9 mouse cellular contexts compared by ENCODE assay signal in genomic region chr7:100918176-100918575, GRCm38 (mm10). TPM values are rescaled to one million over a fixed set of nuclear protein-coding genes. Genes with fewer than 3 reads are reported as not detected.
DNase-seq lines count a peak whose midpoint lies in the region; ATAC-seq and TF ChIP-seq lines count a peak whose summit lies in the region.
"Had no signal": no experiment of that assay in that cellular context is flagged by ENCODE, and none has a peak within 500 bp of the region (broad histone marks: within the 10 kb centered on the region; RNA-seq: fewer than 3 reads in every experiment).

No protein-coding gene starts in this region.

- ATAC-seq in neural tube, embryonic 12.5 days (ENCODE audit: low FRiP score, low read depth), result no peak
- no peak for ATAC-seq in neural tube, embryonic 15.5 days (ENCODE audit: low FRiP score)
- no peak for ATAC-seq in neural tube, embryonic 13.5 days (ENCODE audit: low read depth)
- no peak for ATAC-seq in forebrain, embryonic 14.5 days

- H3K27me3 ChIP-seq in neural tube, embryonic 12.5 days (replicated peaks), result no peaks in the 10 kb centered on the region
- H3K27me3 ChIP-seq in neural tube, embryonic 15.5 days (replicated peaks), result no peaks in the 10 kb centered on the region
- H3K27me3 ChIP-seq in neural tube, embryonic 13.5 days, result no peaks in the 10 kb centered on the region
- no peaks in the 10 kb centered on the region for H3K27me3 ChIP-seq in forebrain, embryonic 14.5 days (replicated peaks; ENCODE audit: control insufficient read depth, insufficient read depth, low read length)

- H3K4me2 ChIP-seq in neural tube, embryonic 12.5 days (replicated peaks), result no peak overlapping the region
- H3K4me2 ChIP-seq in neural tube, embryonic 15.5 days, result no peak overlapping the region
- H3K4me2 ChIP-seq in neural tube, embryonic 13.5 days, result no peak overlapping the region
- H3K4me2 ChIP-seq in forebrain, embryonic 14.5 days (ENCODE audit: low read length), result no peak overlapping the region

- DNase-seq in gastrocnemius, adult 2 months, result peak; percentile 80
- peak; percentile 65 for DNase-seq in kidney, postnatal 14 days
- no peak for DNase-seq in MN1 (ENCODE audit: low spot score)
- DNase-seq in forebrain, embryonic 14.5 days (ENCODE audit: low spot score), result no peak
- DNase-seq in layer of hippocampus, postnatal 36 days, result no peak

- 0 out of 2 replicates have a peak overlapping the region, but pooled peaks have one; percentile 13 for H3K9ac ChIP-seq in neural tube, embryonic 12.5 days
- H3K9ac ChIP-seq in neural tube, embryonic 15.5 days (replicated peaks), result no peak overlapping the region
- no peak overlapping the region for H3K9ac ChIP-seq in neural tube, embryonic 13.5 days
- no peak overlapping the region for H3K9ac ChIP-seq in forebrain, embryonic 14.5 days (ENCODE audit: low read length)
- H3K9ac ChIP-seq: liver, embryonic 14.5 days had no signal

- H3K4me1 ChIP-seq in neural tube, embryonic 12.5 days, result peaks cover 36% of the 10 kb centered on the region
- peaks cover 52% of the 10 kb centered on the region for H3K4me1 ChIP-seq in neural tube, embryonic 15.5 days
- H3K4me1 ChIP-seq in neural tube, embryonic 13.5 days (replicated peaks), result peaks cover 46% of the 10 kb centered on the region
- H3K4me1 ChIP-seq in forebrain, embryonic 14.5 days (ENCODE audit: control insufficient read depth, insufficient read depth, low read length), result peaks cover 17% of the 10 kb centered on the region

- H3K4me3 ChIP-seq in neural tube, embryonic 12.5 days, result no peak overlapping the region
- no peak overlapping the region for H3K4me3 ChIP-seq in neural tube, embryonic 15.5 days (replicated peaks)
- H3K4me3 ChIP-seq in gastrocnemius, adult 2 months, result peak overlapping the region; percentile 36
- H3K4me3 ChIP-seq in neural tube, embryonic 13.5 days, result no peak overlapping the region
- H3K4me3 ChIP-seq in forebrain, embryonic 14.5 days (ENCODE audit: low read depth, low read length), result no peak overlapping the region

- no peaks in the 10 kb centered on the region for H3K9me3 ChIP-seq in neural tube, embryonic 12.5 days
- H3K9me3 ChIP-seq in neural tube, embryonic 15.5 days (replicated peaks), result no peaks in the 10 kb centered on the region
- H3K9me3 ChIP-seq in neural tube, embryonic 13.5 days, result no peaks in the 10 kb centered on the region
- H3K9me3 ChIP-seq in forebrain, embryonic 14.5 days (replicated peaks; ENCODE audit: control insufficient read depth, low read length), result no peaks in the 10 kb centered on the region

- no peak for TF ChIP-seq CTCF in gastrocnemius, adult 2 months (IDR thresholded peaks at IDR 0.05)

- intact Hi-C loops in gastrocnemius, adult 2 months (cut with DNase I), result no loop called here

- H3K27ac ChIP-seq in neural tube, embryonic 12.5 days, result no peak overlapping the region
- no peak overlapping the region for H3K27ac ChIP-seq in neural tube, embryonic 15.5 days (replicated peaks)
- H3K27ac ChIP-seq in gastrocnemius, adult 2 months, result peak overlapping the region; percentile 96
- H3K27ac ChIP-seq in neural tube, embryonic 13.5 days (replicated peaks), result peak overlapping the region; percentile 28; the same call in 1 of the 2 replicates
- no peak overlapping the region for H3K27ac ChIP-seq in forebrain, embryonic 14.5 days (ENCODE audit: low read depth, low read length)
- H3K27ac ChIP-seq: liver, embryonic 14.5 days had no signal

- H3K36me3 ChIP-seq in neural tube, embryonic 12.5 days, result peaks cover 12% of the 10 kb centered on the region; the same call in 1 of the 2 replicates
- no peaks in the 10 kb centered on the region for H3K36me3 ChIP-seq in neural tube, embryonic 15.5 days
- no peaks in the 10 kb centered on the region for H3K36me3 ChIP-seq in neural tube, embryonic 13.5 days
- H3K36me3 ChIP-seq in forebrain, embryonic 14.5 days (ENCODE audit: control insufficient read depth, insufficient read depth, low read length), result peaks cover 6% of the 10 kb centered on the region; the same call in 1 of the 2 replicates

- WGBS in neural tube, embryonic 12.5 days, result 54% methylated on average over 9 of the region's 9 CpGs
- 60% methylated on average over 9 of the region's 9 CpGs for WGBS in neural tube, embryonic 15.5 days
- 55% methylated on average over 9 of the region's 9 CpGs for whole genome bisulfite sequencing in neural tube, embryonic 13.5 days
- 70% methylated on average over 9 of the region's 9 CpGs for WGBS in forebrain, embryonic 14.5 days

RNA-seq across cellular contexts. Expression of gene Arhgef17, which starts 13.7 kb away (rescaled TPM):
- polyA plus RNA-seq in neural tube, embryonic 12.5 days (2016; fragmentation: Nextera tagmentation; extraction: Ambion mirVana), result 7.1 and 7.9 TPM in 2 replicates
- 12.2 and 12.9 TPM in 2 replicates for polyA plus RNA-seq in neural tube, embryonic 15.5 days (2015; fragmentation: Nextera tagmentation; extraction: Ambion mirVana)
- 10 to 100 TPM; 20.9 to 33.3 TPM for total RNA-seq in gastrocnemius, adult 2 months (2021)
- polyA plus RNA-seq in neural tube, embryonic 13.5 days (2015; fragmentation: Nextera tagmentation; extraction: Ambion mirVana), result 6.7 and 7.0 TPM in 2 replicates
- 8.0 and 8.8 TPM in 2 replicates for polyA plus RNA-seq in forebrain, embryonic 14.5 days (2014; fragmentation: Nextera tagmentation; extraction: Ambion mirVana)
- total RNA-seq in layer of hippocampus, postnatal 36 days (2021), result 100 to 1,000 TPM; 152 to 158 TPM

RNA-seq across cellular contexts. Expression of gene Relt, which starts 54.9 kb away (rescaled TPM):
- 3.7 and 3.9 TPM in 2 replicates for polyA plus RNA-seq in neural tube, embryonic 12.5 days (2016; fragmentation: Nextera tagmentation; extraction: Ambion mirVana)
- 5.9 and 6.3 TPM in 2 replicates for polyA plus RNA-seq in neural tube, embryonic 15.5 days (2015; fragmentation: Nextera tagmentation; extraction: Ambion mirVana)
- 10 to 100 TPM in 1 of 2 experiments, 1 to 10 TPM in 1; 9.5 to 19.8 TPM for total RNA-seq in gastrocnemius, adult 2 months (2021)
- polyA plus RNA-seq in neural tube, embryonic 13.5 days (2015; fragmentation: Nextera tagmentation; extraction: Ambion mirVana), result 3.7 and 4.6 TPM in 2 replicates
- polyA plus RNA-seq in forebrain, embryonic 14.5 days (2014; fragmentation: Nextera tagmentation; extraction: Ambion mirVana), result 2.6 TPM in 2 replicates
- total RNA-seq in layer of hippocampus, postnatal 36 days (2021), result 10 to 100 TPM; 11.5 to 11.8 TPM

RNA-seq across cellular contexts. Expression of gene P2ry6, which starts 56.3 kb away (rescaled TPM):
- 2.9 and 3.3 TPM in 2 replicates for polyA plus RNA-seq in neural tube, embryonic 12.5 days (2016; fragmentation: Nextera tagmentation; extraction: Ambion mirVana)
- 4.1 and 4.6 TPM in 2 replicates for polyA plus RNA-seq in neural tube, embryonic 15.5 days (2015; fragmentation: Nextera tagmentation; extraction: Ambion mirVana)
- 1 to 10 TPM in 1 of 2 experiments, under 1 TPM in 1; 0.82 to 1.4 TPM for total RNA-seq in gastrocnemius, adult 2 months (2021)
- 3.6 and 3.9 TPM in 2 replicates for polyA plus RNA-seq in neural tube, embryonic 13.5 days (2015; fragmentation: Nextera tagmentation; extraction: Ambion mirVana)
- 2.3 and 3.2 TPM in 2 replicates for polyA plus RNA-seq in forebrain, embryonic 14.5 days (2014; fragmentation: Nextera tagmentation; extraction: Ambion mirVana)
- total RNA-seq in layer of hippocampus, postnatal 36 days (2021), result 1 to 10 TPM; 3.2 to 3.5 TPM

Comparison
In these comparisons a context has a peak if more than half of its experiments do, and no peak if none do; other contexts are left out.
1. H3K27ac ChIP-seq: peak in gastrocnemius, adult 2 months (single experiment) and neural tube, embryonic 13.5 days (single experiment); none in neural tube, embryonic 12.5 days (single experiment), neural tube, embryonic 15.5 days (single experiment) and forebrain, embryonic 14.5 days (single experiment).
2. DNase-seq: peak in gastrocnemius, adult 2 months (single experiment) and kidney, postnatal 14 days (single experiment); none in MN1 (single experiment), forebrain, embryonic 14.5 days (single experiment) and layer of hippocampus, postnatal 36 days (0 of 2).